Mouse (Mus musculus) heart, postnatal 4 days (tissue): ENCODE results near the gene Otub1. TPM values are rescaled to one million over a fixed set of nuclear protein-coding genes. Genes with fewer than 3 reads are reported as not detected.

Experiments
- DNase-seq: peaks from one replicate; pipeline ENCODE4 v3.0.0; 2021
- total RNA-seq, 2 experiments: library from RNA; stranded (reverse); gene quantifications; 2 replicates each; pipeline ENCODE4 v1.2.3; 2021

Gene Otub1
- total RNA-seq, 2 experiments from 2014 or later: 111 to 112 TPM

DNA sequence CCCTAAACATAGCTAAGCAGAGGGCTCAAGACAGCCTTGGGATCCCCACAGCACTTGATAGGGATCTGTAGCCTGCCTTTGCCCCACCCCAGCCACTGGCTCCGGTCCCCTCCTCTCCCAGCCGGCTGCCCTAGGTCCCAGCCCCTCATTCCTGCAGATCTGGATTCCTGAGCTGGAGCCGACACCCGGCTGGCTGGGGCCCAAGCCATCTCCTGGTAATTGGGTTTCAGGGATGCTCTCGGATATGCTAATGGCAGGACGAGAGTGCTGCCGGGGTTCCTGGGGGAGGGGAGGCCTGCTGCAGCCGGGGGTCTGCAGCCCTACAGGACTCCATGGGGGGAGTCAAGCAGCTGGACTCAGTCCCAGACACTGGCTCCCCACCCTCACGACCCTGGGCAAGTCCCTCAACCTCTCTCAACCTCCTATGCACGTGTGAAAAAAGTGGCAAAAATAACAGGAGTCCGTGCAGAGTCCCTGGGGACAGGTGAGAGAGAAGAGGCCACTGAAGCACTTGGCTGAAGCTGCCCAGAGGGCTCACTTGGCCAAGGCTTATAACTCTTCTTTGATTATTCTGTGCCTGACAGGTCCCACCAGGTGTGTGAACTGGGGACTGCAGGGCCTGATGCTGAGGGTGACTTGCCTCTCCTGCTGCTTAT is 29.9 kb downstream of the Otub1 start:
- DNase-seq: no peak

DNA sequence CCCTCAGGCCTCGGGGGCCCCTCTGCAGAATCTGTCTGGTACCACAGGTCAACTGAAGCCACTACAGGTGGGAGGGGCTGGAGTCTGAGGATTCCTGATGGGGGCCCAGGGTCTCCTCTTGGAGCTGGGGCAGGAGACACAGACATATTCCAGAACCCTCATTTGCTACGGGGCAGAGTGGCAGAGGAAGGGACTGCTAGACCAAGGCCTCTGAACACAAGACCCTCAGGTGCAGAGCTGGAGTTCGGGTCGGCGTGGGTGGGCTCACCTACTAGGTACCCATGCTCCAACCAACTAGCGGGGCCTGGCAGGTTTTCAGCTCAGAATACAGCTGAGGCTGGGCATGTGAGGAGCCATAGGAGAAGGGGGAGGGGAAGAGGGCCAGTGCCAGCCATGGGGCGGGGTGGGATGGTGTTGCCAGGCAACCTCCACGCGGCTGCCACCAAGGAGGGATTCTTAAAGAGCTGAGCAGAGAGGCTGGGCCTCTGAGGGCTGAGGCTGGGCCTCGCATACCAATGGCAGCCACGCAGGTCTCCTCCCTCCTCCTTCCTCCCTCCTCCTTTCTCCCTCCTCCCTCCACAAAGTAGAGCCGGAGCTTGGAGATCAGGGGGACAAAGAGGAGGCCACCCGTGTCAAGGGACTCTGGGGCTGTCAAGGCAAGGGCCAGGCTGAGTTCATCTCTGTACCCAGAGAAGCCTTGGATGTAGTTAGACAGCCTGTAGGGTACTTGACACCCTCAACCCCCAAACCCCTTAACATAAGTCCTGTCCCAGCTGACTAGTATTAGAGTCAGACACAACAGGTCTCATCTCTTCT is 33.9 kb downstream of the Otub1 start:
- DNase-seq: peak; percentile 31

DNA sequence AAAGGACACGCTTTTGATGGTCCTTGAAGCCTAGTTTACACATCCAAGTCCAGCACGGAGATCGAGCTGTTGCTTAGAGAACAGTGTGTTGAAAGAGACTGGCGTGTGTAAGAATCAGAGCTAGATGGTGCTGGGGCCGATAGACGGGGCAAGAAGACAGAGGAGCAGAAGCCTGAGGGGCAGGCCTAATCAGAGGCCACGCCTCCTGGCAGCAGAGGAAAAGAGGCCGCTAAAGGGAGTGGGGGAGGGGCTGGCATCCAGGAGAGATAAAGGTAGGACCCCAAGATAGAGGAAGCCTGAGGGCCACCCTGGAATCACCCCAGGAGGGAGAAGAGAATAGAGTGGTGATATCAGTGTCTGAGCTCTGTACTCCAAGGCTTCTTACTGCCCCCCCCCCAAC is 34.7 kb downstream of the Otub1 start:
- no peak for DNase-seq

DNA sequence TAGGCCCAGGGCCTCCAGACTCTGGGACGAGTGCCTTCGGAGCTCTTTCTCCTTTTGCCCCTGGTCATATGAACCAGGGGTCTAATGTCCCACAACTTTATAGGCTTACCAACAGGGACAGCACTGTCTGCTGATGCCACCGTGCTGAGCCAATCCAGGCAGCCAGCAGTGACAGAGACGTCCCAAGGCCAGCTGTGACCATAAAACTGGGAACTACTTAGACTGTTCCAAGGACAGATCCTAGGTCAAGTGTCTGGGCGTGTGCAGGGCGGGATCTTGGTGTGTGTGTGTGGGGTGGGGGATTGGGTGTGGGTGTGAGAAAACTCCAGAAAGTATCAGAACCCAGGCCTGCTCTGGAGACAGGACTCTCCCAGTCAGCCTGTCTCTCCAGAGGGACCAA is 35.2 kb downstream of the Otub1 start:
- DNase-seq: no peak

DNA sequence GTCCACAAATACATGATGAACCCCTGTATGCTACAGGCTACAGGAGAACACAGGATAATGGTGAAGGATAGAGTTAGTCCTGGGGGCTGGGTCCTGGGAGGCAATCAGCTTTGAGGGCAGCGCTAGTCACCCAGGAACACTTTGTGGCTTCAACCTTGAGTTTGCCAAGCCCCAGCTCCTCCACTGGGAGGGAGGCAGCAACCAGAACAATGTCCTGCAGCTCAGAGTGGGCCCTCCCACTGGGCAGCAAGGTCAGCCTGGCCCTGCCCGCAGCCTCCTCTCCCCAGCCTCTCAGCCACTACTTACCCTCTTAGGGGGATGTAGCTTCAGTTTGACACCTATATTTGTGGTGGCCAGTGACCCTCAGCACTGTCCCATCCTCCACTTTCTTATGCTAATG is 37.7 kb downstream of the Otub1 start:
- DNase-seq: no peak

DNA sequence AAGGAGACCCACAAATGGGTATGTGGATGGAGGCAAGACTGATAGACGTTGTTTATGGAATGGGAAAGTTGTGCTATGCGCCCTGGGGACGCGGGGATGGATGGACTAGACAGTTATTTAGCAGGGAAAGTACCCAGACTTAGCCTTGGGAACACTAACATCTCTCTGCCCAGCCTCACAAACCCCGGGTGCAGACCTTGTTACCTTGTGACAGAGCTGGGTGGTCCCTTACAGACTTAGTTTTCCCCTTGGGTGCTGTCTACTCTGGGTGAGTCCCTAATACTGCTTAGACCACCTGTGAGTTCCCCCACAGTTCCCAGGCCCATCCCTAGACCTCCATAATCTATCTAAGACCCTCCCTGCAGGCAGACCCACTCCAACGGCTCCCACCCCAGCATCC is 39.3 kb downstream of the Otub1 start:
- no peak for DNase-seq

DNA sequence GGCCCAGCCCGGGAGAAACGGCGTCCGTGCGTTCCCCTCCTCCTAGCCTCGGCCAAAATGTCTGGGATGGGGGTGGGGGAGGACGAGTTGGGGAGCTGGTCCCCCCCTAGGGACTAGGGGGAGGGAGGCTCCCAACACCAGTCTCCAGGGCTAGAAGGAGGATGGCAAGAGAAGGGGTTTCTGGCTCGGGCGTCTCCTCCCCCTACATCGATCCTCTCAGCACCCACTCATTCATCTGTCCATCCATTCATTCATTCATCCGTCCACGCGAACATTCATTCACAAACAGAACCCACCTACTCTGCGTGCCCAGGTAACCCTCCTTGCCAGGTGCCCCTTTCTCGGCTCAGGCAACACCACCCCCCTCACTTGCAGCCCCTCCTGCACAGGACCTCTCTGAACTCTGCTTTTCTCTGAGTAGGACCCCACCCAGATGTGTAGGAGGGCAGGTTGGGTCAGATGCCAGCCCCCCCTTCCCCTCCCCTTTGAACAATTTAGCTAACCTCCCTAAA is 39.9 kb downstream of the Otub1 start:
- no peak for DNase-seq

DNA sequence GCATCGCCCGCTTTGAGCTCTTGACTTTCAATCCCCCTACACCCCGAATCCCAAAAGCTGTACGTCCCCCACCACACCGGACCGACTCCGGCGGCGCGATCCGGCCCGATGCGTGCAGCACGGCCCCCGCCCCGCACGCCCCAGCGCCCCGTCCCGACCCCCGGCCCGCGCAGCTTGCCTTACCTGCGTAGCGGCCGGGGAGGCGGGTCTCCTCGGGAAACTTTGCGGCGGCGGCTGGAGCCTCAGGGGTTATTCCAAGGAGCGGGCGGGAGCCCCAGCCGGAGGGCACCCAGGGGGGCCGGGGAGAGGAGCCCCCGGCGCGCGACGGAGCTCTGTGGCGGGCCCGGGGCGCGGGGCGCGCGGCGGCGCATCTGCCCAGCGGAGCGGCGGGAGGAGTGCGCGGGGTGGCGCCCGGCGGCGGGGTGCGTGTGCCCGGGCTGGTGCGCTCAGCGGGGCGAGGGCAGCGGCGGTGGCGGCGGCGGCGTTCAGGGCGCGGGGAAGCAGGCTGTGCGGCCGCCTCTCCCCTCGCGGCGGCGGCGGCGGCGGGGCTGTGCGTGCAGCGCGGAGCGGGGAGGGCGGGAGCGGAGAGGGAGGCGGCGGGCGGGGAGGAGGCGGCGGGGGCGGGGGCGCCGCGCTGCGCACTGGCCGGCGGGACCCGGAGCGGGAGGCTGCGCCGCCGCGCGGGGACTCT is 40.5 kb downstream of the Otub1 start:
- DNase-seq: no peak

DNA sequence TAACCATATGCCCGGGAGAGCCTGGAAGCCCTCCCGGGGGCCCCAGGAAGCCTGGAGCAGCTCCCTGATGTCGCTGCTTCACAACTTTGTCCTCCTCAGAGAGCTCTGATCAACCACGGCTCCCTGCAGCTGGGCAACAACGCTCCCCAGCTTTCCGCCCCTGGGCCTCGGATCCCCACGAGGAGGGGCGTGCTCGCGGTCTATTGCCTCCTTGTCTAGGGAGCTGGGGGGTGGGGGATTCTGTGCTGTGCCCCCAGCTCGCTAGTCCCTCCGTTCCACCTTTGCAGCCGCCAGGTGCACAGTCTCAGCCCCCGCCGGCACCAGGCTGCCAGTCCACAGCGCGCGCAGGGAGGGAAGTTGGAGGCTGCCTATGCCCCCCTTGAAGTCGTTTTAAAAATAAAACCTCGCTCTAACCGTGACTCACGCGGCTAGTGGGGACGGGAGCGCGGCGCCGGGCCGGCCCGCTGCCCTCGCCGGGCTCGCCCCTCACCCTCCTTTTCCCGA is 41.2 kb downstream of the Otub1 start:
- DNase-seq: peak; percentile 29

DNA sequence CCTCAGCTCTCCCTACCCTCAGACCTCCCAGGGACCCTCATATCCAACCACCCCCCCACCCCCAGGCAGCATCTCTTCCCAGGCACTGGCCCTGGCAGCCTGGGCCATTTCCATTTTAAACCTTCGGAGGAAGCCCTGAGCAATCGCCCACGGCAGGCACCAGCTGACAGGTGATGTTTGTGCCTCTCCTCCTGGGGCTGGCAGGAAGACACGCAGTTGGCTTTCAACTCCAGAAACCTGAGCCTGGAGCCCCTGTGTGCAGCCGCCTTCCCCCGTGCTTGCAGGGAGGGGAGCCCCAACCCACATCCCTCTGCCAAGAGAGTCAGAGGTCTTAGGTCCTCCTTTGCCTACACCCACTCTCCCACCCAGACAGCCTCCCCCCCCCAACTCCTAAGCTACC is 41.9 kb downstream of the Otub1 start:
- DNase-seq: no peak

DNA sequence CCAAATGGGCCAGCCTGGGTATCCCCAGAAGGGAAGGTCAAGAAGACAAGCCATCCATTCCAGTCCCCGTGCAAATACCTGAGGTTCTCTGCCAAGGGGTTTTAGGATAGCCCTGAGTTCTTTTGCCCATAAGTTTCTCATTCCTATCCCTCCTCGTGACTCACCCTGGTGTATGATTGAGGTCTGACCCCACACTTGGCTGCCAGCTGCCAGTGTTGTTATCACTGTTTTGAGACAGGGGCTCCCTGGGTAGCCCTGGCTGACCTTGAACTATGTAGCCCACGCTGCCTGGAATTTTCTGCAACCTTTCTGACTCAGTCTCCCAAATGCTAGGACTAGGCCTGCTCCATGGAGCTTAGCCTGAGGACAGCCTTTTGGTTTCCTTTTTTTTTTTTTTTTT is 45.1 kb downstream of the Otub1 start:
- no peak for DNase-seq

DNA sequence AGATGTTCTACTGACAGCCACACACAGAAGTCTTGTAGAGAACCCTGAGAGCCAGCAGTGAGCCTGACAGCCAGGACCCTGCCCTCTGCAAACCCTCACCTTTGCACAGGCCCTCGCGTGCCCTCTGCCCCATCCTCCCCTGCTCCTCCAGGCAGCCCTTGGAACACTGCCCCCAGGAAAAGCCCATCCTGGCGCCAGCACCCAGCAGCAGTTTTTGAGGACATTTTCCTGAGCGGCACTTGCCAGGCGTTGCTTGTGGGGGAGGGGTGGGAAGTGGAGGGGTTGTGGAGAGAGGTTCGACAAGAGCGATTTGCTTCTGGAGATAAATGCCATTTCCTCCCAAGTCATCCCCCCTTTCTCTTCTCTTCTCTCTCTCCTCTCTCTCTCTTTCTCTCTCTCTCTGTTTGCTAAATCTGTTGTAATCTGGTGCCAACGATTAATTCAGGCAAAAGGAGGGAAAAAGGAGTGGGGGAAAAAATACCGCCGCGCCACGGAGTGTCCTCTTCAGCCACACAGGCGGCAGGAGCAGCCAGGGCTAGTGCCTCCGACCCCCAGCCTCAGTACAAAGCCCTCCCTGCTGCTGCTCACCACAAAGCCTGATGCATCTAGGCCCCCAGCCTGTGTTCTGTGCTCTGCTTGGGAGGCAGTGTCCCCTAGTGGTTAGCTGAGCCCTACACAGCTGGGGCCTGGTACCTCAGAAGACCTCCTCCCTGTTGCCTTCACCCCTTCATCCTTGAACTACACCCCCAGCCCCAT is 45.8 kb downstream of the Otub1 start:
- DNase-seq: peak; percentile 67

DNA sequence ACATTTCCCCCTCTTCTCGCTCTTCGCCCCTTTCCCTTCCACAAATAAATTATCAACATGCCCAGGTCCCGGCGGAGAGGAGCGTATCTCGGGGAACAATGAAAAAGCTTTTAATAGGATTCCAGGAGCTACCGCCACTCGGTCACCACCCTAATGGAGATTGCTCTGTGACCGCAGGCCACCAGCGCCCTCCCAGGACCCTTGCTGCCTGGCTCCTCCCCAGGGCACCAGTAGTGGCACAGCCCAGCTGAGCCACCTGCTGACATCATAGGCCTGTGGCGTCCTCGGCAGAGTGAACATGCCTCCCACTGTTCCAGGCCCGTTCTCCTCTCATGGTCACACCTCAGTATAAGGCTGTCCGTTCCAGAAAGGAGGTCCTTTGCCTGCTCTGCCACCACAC is 48.4 kb downstream of the Otub1 start:
- DNase-seq: peak; percentile 55

DNA sequence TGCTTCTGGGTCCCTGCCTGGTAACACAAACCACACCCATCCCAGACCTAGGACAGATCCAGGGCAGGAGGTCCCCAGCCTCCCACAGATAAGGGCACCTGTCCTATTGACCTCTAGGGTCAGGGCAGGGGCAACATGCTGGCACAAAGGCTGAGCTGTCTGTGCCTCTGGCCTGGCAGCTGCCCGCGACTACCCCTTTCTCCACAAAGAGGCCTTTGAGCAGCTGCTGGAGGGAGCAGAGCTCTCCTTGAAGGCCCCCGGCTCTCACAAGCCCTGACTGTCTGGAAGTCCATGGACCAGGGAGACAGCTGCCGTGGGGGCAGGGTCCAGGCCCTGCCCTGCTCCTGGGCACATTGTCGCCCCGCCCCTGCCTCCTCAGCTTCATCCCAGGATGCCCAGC is 50.9 kb downstream of the Otub1 start:
- DNase-seq: no peak

DNA sequence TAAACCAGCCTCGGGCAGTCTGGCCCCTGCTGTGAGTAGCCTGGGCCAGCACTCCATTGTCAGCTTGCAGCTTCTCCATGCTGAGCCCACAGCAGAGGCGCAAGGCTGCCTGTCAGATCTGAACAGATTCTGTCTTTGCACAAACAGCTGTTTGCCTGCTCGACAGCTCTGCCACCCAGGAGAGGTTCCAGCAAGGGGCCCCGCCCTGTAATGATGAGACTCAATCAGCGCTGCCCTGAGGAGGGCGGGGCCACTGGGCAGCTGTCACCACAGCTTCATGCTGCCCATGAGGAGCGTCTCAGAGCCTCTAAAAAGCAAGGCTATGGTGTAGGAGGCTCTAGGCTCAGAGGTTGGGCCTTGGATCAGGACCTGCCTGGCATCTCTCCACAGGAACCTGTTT is 52.9 kb downstream of the Otub1 start:
- peak; percentile 35 for DNase-seq

DNA sequence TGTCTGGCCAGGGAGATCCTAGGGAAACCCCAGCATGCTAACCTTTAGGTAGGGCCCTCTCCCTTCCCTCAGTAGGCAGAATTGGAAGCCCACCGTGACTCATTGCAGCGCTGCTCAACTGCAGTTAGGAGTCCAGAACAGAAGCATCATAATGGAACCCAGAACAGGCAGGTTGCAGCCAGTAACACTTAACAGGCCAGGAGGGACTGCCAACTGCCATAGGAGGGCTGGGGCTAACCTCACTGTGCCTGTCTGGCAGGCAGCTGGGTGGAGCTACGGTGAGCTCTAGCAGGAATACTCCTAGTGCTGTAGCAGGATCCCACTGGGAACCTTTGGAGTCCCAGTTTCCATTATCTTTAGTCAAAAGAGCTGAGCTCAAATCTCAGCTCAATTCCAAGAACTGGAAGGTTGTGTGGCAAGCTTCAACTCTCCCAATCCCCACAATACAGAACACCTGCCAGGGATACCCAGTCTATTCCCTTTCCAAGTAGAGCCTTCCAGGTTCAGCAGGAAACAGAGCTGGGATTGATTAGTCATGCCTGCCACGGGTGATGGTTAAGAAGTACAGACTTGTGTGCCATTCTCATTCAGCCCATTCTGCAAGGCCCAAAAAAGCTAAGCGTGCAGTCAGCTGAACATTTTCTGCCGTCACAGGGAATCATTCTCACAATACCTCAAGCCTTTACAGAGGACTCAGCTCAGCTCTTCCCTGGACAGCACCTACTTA is 54.0 kb downstream of the Otub1 start:
- no peak for DNase-seq

DNA sequence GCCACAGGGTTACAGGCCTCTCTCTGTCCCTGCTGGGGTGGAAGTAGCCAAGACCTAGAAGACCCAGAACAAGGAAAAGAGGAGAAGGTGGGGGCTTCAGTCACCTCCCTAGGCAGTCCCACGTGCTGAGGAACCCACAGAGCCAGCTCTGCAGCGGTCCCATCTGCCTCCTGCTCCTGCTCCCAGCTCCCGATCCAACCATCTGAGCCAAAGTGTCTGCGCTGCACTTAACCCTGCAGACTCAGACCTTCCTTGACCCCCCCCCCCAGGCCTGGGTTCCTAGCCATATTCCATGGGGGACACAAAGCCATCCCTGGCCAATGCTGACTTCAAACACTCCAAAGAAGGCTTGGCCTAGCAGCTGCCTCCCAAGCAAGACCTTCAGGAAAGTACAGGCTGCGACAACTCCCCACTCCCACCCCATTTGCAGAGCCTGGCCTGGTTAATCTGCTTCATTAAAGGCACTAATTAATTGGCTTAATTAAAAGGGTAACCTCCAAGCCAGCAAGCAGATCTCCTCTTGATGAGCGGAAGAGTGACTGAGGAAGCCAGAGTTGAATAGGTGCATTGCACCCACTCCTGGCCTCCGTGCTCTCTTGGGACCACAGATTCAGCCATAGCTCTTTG is 54.7 kb downstream of the Otub1 start:
- DNase-seq: no peak

DNA sequence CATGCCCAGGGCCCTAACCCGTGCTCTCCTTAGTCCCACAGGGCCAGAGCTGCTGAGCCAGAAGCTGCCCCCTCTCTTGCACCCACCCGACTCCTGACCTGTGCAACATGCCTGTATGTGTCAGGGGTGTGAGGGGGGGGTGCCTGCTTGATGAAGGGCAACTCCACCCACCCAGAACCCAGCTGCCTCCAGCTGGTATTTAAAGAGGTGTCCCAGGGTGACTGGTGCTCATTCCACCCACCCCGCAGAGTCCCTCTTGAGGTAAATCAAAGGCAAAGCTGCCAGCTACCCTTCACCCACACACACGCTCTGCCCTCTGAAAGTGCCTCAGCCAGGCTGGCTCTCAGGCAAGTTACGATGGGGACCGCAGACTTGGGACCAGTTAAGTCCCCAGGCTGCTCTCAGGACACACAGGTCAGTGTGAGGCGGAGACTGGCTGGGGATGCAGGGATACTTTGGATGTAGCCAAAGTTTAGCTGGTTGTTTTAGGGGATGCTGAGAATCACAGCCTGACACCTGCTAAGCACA is 56.9 kb downstream of the Otub1 start:
- no peak for DNase-seq

DNA sequence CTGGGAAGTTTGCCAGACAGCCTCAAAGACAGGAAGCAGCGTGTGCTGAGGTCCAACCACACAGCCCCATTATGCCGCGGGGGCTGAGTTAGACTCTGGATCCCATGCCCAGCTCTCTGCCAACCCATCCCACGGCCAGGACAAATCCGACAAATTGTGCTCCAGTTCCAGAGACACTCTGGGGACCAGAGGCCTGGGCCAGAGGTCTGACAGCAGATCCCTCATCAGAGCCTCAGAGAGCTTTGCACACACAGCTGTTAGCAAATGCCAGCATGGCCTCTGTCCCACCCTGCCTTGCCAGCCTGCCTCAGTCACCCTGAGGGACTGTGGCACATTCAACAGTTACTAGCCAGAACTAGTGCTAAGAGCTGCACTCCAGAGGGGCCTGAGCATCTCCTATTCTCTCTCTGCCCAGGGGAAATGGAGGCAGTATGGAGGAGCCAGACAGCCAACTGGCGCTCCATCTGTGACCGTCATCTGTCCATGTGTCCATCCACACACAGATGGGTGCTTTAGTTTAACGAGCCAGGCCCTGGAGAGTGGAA is 57.5 kb downstream of the Otub1 start:
- DNase-seq: no peak
